7 mouse cellular contexts compared by ENCODE assay signal in the genomic region with DNA sequence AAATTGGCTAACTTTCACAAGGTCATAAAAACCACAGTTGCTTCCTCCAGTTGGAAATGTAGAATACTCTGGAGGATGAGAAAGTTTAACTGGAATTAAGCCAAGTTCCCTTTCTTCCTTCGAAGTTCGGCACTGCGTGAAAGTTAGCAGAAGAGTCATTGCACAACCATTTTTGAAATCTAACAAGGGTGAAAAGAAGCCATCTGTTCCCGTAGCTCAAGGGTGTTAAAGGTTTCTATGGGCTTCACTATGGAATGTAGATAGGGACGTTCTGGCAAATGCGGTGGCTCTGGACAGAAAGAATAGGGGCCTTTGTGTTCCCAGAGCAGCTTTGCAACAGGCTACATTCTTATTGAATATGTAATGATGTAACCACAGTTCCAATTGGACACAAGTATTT. TPM values are rescaled to one million over a fixed set of nuclear protein-coding genes. Genes with fewer than 3 reads are reported as not detected.
DNase-seq lines count a peak whose midpoint lies in the region; ATAC-seq and TF ChIP-seq lines count a peak whose summit lies in the region.

No protein-coding gene starts in this region.

- WGBS in heart, postnatal 0 days = 6% methylated on average over 6 of the region's 6 CpGs

- no peaks in the 10 kb centered on the region for H3K27me3 ChIP-seq in E14TG2a.4 (ENCODE audit: insufficient read depth, low read length)
- H3K27me3 ChIP-seq in heart, postnatal 0 days (ENCODE audit: control insufficient read depth, insufficient read depth, low read length) = no peaks in the 10 kb centered on the region

- H3K27ac ChIP-seq in brown adipose tissue, adult 24 weeks (replicated peaks; ENCODE audit: low read depth, low read length) = peak overlapping the region; percentile 95
- H3K27ac ChIP-seq in heart, postnatal 0 days (ENCODE audit: low read depth) = peak overlapping the region; percentile 97

- no peaks in the 10 kb centered on the region for H3K9me3 ChIP-seq in E14TG2a.4 (ENCODE audit: low read length)
- H3K9me3 ChIP-seq in heart, postnatal 0 days (replicated peaks; ENCODE audit: control insufficient read depth, low read length) = no peaks in the 10 kb centered on the region

- no peak for ATAC-seq in heart, postnatal 0 days (ENCODE audit: insufficient read depth, low read depth)

- peak overlapping the region; percentile 85 for H3K4me3 ChIP-seq in E14TG2a.4 (replicated peaks; ENCODE audit: low read length)
- peak overlapping the region; percentile 73 for H3K4me3 ChIP-seq in brown adipose tissue, adult 24 weeks (ENCODE audit: insufficient read depth, low read depth, low read length)
- peak overlapping the region; percentile 67 for H3K4me3 ChIP-seq in heart, postnatal 0 days (ENCODE audit: low read depth, low read length)

- no peak for TF ChIP-seq CTCF in E14TG2a.4 (conservative IDR thresholded peaks at IDR 0.05; ENCODE audit: low read length)
- no peak for TF ChIP-seq CTCF in heart, postnatal 0 days (IDR thresholded peaks at IDR 0.05; ENCODE audit: low read depth)

- peak; percentile 70 for DNase-seq in heart, postnatal 0 days (ENCODE audit: low spot score)
- peak; percentile 3 for DNase-seq in lung, postnatal 10 days
- no peak for DNase-seq in yolk sac, embryonic 10.5 days (ENCODE audit: low spot score)
- no peak for DNase-seq in frontal cortex, adult 2 months (ENCODE audit: extremely low spot score in 1 of 2, low spot score in 1 of 2)
- no peak for DNase-seq in urinary bladder, postnatal 4 days (ENCODE audit: low spot score in 2 of 2)

- peak overlapping the region; percentile 81 for H3K9ac ChIP-seq in heart, postnatal 0 days (replicated peaks; ENCODE audit: low read depth, low read length)

- H3K4me2 ChIP-seq in heart, postnatal 0 days (ENCODE audit: low read depth, low read length) = peak overlapping the region; percentile 63

- H3K36me3 ChIP-seq in E14TG2a.4 (ENCODE audit: insufficient read depth, low read length) = peaks cover 44% of the 10 kb centered on the region
- H3K36me3 ChIP-seq in heart, postnatal 0 days (replicated peaks; ENCODE audit: control insufficient read depth, insufficient read depth, low read length) = peaks cover 40% of the 10 kb centered on the region

- H3K4me1 ChIP-seq in E14TG2a.4 (replicated peaks; ENCODE audit: low read depth, low read length) = peaks cover 55% of the 10 kb centered on the region
- peaks cover 14% of the 10 kb centered on the region for H3K4me1 ChIP-seq in brown adipose tissue, adult 24 weeks (ENCODE audit: control insufficient read depth, insufficient read depth, insufficient read length, low read length)
- peaks cover 14% of the 10 kb centered on the region for H3K4me1 ChIP-seq in heart, postnatal 0 days (ENCODE audit: control insufficient read depth, insufficient read depth)

- no peak for TF ChIP-seq EP300 in heart, postnatal 0 days (IDR thresholded peaks at IDR 0.05; ENCODE audit: low read depth)

RNA-seq across cellular contexts. Expression of a gene that starts 2.2 kb away (rescaled TPM):
- polyA plus RNA-seq in brown adipose tissue, adult 24 weeks (2012; ENCODE audit: insufficient read depth, insufficient read length, missing spikeins) = 877 and 955 TPM in 2 replicates
- 2,529 and 2,768 TPM in 2 replicates for total RNA-seq in heart, postnatal 0 days (2014; rRNA removed; ENCODE audit: low replicate concordance)
- polyA plus RNA-seq in heart, postnatal 0 days (2015; fragmentation: Nextera tagmentation; extraction: Ambion mirVana) = 696 and 707 TPM in 2 replicates
- 125 and 135 TPM in 2 replicates for polyA plus RNA-seq in frontal cortex, adult 2 months (2012; rRNA removed)

RNA-seq across cellular contexts. Expression of a gene that starts 31.5 kb away (rescaled TPM):
- 2.3 and 9.9 TPM in 2 replicates for polyA plus RNA-seq in brown adipose tissue, adult 24 weeks (2012; ENCODE audit: insufficient read depth, insufficient read length, missing spikeins)
- total RNA-seq in heart, postnatal 0 days (2014; rRNA removed; ENCODE audit: low replicate concordance) = 5.7 and 19.0 TPM in 2 replicates
- 9.3 and 10.3 TPM in 2 replicates for polyA plus RNA-seq in heart, postnatal 0 days (2015; fragmentation: Nextera tagmentation; extraction: Ambion mirVana)
- 5.7 and 7.7 TPM in 2 replicates for polyA plus RNA-seq in frontal cortex, adult 2 months (2012; rRNA removed)

Comparison
In these comparisons a context has a peak if more than half of its experiments do, and no peak if none do; other contexts are left out.
1. DNase-seq: peak in heart, postnatal 0 days (single experiment) and lung, postnatal 10 days (single experiment); none in yolk sac, embryonic 10.5 days (single experiment), frontal cortex, adult 2 months (0 of 2) and urinary bladder, postnatal 4 days (0 of 2).
2. Peak in every context shown above with its lines, with median percentiles within 50 percentile points of each other: H3K4me3 ChIP-seq.